Mouse (Mus musculus) cerebellum, adult 2 months (tissue): ENCODE data around the gene Nmd3. TPM values are rescaled to one million over a fixed set of nuclear protein-coding genes. Genes with fewer than 3 reads are reported as not detected.

Experiments used
- DNase-seq, 2 experiments: peaks; one replicate each; pipeline ENCODE4 v3.0.0; 2021
- H3K27ac ChIP-seq: fragments of 200-500 bp; 2 replicates; pipeline ENCODE4 v1.5.1; 2012; ENCODE audit warnings: low read length, control low read depth, inconsistent platforms; ENCODE audit not compliant: insufficient read depth
- H3K27me3 ChIP-seq: fragments of 200-500 bp; 2 replicates; pipeline ENCODE4 v1.6.1; 2012; ENCODE audit warnings: inconsistent platforms, mild to moderate bottlenecking, low read length, moderate library complexity; ENCODE audit not compliant: control insufficient read depth, insufficient read depth
- H3K4me1 ChIP-seq: fragments of 200-500 bp; 2 replicates; pipeline ENCODE4 v1.6.1; 2011; ENCODE audit warnings: low read length; ENCODE audit not compliant: control insufficient read depth, insufficient read depth
- H3K4me3 ChIP-seq: fragments of 200-500 bp; replicated peaks from 2 replicates; pipeline ENCODE3; 2011; ENCODE audit warnings: mild to moderate bottlenecking, low read depth, low read length, control low read depth; ENCODE audit not compliant: insufficient read depth
- CTCF ChIP-seq: fragments of 200-500 bp; IDR thresholded peaks from 2 replicates; pipeline ENCODE4 v1.5.1; 2011; ENCODE audit warnings: low read depth, mild to moderate bottlenecking, control low read depth, low read length, moderate library complexity, borderline replicate concordance; ENCODE audit not compliant: insufficient read depth
- POLR2A ChIP-seq: fragments of 200-500 bp; IDR thresholded peaks from 2 replicates; pipeline ENCODE4 v1.6.1; 2011; ENCODE audit warnings: low read length, control low read depth, borderline replicate concordance; ENCODE audit not compliant: insufficient read depth
- WGBS: fragments of 180-500 bp; shearing (Covaris S2); methylation state at CpG from one replicate; pipeline ENCODE4 v1.1.7; 2018; 5-methylcytosine and 5-hydroxymethylcytosine counted together
- polyA plus RNA-seq: library from polyadenylated mRNA; depleted of rRNA; stranded (reverse); fragments of >200 nt; gene quantifications from 2 replicates; pipeline ENCODE4 v1.2.3, GENCODE M21; 2012

The Nmd3 gene
- polyA plus RNA-seq, 1 experiment, result 31.5 TPM

DNA sequence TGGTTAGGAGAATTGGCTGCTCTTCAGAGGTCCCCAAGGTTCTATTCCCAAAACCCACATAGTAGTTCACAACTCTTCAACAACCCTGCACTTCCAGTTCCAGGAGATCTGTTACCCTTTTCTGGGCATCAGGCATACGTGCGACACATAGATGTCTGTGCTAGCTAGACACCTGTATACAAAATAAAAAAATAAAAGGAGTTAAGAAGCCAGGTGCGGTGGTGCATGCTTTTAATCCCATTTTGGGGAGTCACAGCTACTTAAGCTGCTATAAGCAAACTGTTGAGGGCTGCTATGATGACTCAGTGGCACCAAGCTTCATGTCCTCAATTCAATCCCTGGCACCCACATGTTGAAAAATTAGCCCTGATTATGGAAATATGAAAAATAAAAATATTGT lies 34.2 kb downstream of the Nmd3 start:
- Histone ChIP-seq H3K4me1 (peaks cover 9% of the 10 kb centered on the region), H3K4me3 (no peak overlapping the region), H3K27me3 (no peaks in the 10 kb centered on the region), H3K27ac (no peak overlapping the region)
- WGBS, result 96% methylated on average over 3 of the region's 3 CpGs
- DNase-seq, result no peak
- TF ChIP-seq POLR2A (no peak), CTCF (no peak)

DNA sequence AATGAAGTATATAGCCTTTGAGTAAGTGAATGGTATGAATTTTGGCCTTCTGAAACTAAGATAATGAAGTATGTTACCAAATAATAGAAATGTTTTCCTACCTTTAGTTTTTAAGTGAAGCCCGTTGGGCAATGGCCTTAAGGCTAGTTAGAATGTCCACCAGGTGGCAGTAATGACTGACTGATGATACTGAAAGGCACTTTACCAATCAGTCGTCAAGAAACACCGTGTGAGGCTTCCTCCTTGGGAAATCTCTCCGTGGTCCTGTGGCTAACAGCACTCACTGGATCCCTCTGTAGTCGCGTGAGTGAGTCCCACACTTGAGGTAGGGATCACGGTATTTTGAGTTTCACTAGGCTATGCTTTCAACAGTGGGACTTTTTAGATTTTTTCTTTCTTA lies 34.7 kb downstream of the Nmd3 start:
- DNase-seq, result peak; percentile 70 to 79
- Histone ChIP-seq H3K27ac (no peak overlapping the region), H3K4me3 (no peak overlapping the region), H3K4me1 (peaks cover 13% of the 10 kb centered on the region), H3K27me3 (no peaks in the 10 kb centered on the region)
- WGBS, result 8% methylated on average over 7 of the region's 7 CpGs
- peak; percentile 65 for TF ChIP-seq CTCF
- TF ChIP-seq POLR2A, result no peak

DNA sequence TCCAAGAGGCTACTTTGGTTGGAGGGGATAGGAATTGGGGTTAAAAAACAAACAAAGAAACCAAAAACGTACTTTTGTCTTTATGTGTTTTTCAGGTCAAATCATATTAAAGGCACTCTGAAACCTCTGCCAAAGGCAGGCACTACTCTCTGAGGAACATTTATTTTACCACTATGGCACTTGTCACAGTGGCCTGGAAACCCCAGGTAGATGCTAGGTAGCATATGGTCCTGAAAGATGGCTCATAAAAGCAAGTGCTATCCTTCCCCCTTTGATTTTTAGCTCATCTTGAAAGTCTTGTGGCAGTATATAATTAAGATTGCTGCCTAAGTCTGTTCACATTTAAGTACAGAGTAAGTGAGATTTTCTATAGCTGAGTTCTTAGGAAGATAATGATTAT lies 35.7 kb downstream of the Nmd3 start:
- Histone ChIP-seq H3K27ac (no peak overlapping the region), H3K27me3 (no peaks in the 10 kb centered on the region), H3K4me1 (peaks cover 13% of the 10 kb centered on the region), H3K4me3 (no peak overlapping the region)
- DNase-seq, result peak in 1 of 2 experiments; percentile 52
- no peak for TF ChIP-seq POLR2A
- TF ChIP-seq CTCF, result no peak
- 26% methylated on average over 1 of the region's 1 CpGs for WGBS

DNA sequence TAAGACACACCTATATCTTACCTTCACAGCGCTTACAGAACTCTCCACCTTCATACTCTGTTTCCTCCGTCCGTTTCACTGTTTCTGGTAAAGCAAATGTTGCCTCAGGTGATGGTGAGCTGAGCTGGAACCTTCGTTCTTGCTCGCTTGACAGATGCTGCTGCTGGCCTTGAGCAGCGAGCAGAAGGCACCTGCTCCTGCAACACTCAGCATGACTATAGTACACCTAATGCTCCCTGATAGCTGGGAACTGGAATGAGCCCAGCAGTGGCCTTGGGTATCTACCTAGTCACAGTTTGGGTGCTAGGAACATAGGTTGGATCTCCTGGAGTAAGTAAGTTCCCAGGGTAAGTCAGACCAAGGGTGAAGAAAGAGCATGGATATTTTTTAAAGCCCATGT lies 38.3 kb downstream of the Nmd3 start:
- H3K27me3 ChIP-seq, result no peaks in the 10 kb centered on the region
- no peak overlapping the region for H3K4me3 ChIP-seq
- peaks cover 13% of the 10 kb centered on the region for H3K4me1 ChIP-seq
- no peak overlapping the region for H3K27ac ChIP-seq
- TF ChIP-seq CTCF (no peak), POLR2A (no peak)
- WGBS, result 32% methylated on average over 6 of the region's 6 CpGs
- peak in 1 of 2 experiments; percentile 42 for DNase-seq

DNA sequence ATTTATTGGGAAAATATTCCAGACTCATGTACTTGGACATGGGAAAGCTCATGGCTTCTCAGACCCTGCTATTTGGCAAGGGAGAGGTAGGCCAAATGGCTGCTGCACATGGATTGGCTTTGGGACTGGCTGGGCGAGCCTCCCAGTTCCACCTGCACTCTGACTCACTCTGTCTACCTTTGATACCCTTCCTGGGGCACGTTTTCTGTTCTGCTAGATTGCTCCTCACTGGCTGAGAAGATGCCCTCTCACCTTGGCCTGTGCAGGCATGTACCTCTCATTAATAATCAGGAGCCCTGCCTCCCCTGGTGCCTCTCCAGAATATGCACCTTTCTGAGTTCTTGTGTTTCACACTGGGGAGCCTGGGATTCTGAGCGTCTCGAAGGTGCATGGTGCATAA lies 39.4 kb downstream of the Nmd3 start:
- H3K27me3 ChIP-seq, result no peaks in the 10 kb centered on the region
- peak overlapping the region; percentile 58; the same call in 1 of the 2 replicates for H3K27ac ChIP-seq
- WGBS, result 26% methylated on average over 4 of the region's 4 CpGs
- no peak overlapping the region for H3K4me3 ChIP-seq
- peaks cover 13% of the 10 kb centered on the region for H3K4me1 ChIP-seq
- TF ChIP-seq CTCF (no peak), POLR2A (no peak)
- DNase-seq, result peak; percentile 49 to 69

DNA sequence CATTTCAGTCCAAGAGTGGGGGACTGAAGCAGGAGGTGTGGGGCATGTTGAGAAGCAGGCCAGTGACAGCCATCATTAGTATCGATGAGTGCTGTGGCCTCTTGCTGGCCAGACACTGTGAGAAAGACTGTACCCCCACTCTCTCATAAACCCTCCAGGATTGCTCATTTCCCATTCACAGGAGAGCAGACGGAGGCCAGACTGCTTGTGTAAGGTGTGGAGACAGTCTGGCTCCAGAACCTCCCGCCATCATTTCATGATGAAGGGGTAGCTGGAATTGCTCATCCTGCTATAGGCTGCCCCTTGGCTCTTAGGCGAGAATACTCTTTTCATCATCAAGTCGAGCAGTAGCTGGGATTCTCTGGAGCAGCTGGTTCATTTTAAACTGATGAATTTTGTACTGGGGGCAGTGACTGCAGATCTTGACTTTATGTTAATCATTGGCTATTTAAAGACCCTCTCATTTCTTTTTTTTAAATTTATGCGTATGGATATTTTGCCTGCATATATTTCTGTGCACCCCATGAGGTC lies 41.1 kb downstream of the Nmd3 start:
- TF ChIP-seq CTCF, result no peak
- no peak for TF ChIP-seq POLR2A
- no peak overlapping the region for H3K27ac ChIP-seq
- H3K4me3 ChIP-seq, result no peak overlapping the region
- H3K27me3 ChIP-seq, result no peaks in the 10 kb centered on the region
- peaks cover 13% of the 10 kb centered on the region for H3K4me1 ChIP-seq
- 91% methylated on average over 6 of the region's 6 CpGs for WGBS
- no peak for DNase-seq

DNA sequence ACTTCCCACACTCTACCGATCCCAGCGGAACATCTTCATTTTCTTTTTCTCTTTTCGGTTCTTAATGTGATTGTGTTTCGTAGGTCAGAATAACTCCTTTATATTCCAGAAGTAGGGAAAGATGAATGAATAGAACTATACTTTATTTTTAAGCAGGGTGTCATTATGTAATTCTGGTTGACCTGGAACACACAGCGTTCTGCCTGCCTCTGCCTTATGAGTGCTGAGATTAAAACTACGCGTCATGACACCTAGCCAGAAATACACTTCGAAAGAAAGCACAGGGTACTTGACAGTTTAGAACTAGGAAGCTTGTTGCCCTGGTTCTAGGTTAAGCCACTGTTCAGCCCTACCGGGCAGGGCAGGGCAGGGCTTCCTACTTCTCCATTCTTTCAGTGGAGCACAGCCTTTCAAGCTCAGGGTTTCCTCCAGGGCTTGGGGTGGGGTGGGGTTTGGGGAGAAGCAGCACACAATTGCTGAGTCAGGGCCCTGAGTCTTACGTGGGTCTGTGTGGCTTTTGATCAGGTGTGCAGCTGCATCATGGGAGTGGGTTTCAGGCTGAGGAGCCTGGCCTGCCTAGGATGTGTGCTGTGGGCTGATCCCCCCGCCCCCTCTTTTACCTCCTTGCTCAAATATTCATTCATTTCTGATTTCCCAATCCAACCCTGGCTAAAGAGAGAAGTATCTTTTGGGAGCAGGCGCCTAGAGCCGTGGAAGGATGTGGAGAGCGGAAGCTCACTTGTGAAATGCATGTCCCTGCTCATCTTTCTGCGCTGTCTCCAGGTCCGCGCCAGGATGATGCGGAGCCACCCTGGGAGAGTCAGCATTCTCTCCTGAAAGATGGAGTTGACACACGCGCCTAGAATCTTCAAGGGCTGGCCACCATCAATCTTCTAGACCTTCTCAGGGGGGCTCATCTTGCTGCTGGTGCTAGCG lies 42.1 kb downstream of the Nmd3 start:
- Histone ChIP-seq H3K4me1 (peaks cover 13% of the 10 kb centered on the region), H3K4me3 (no peak overlapping the region), H3K27me3 (no peaks in the 10 kb centered on the region), H3K27ac (no peak overlapping the region)
- TF ChIP-seq CTCF (no peak), POLR2A (no peak)
- WGBS, result 94% methylated on average over 21 of the region's 21 CpGs
- no peak for DNase-seq

DNA sequence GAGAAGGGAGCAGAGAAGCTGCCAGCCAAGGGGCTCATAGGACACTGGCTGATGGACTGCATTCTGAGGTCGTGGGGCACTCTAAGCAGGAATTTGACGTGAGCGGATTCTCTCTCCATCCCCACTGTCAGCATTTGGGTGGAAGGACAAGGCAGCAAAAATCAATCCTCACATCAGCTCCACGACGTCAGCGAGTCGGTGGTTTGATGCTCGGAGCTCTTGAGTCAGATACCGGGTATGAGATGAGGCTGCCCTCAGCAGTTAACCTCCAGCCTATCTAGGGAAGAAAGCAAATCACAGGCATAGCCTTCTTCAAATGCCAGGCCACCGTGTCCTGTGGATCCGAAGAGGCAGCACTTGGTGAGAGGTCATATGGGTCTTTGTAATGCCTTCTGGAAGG lies 43.4 kb downstream of the Nmd3 start:
- no peak overlapping the region for H3K27ac ChIP-seq
- no peak for TF ChIP-seq CTCF
- no peak for TF ChIP-seq POLR2A
- 96% methylated on average over 11 of the region's 11 CpGs for WGBS
- H3K4me1 ChIP-seq, result peaks cover 7% of the 10 kb centered on the region
- no peak overlapping the region for H3K4me3 ChIP-seq
- H3K27me3 ChIP-seq, result no peaks in the 10 kb centered on the region
- DNase-seq, result no peak
